Mouse (Mus musculus) midbrain, embryonic 15.5 days (tissue): Measurements from ENCODE around the gene Fip1l1. TPM values are rescaled to one million over a fixed set of nuclear protein-coding genes. Genes with fewer than 3 reads are reported as not detected.

Experiments
- ATAC-seq: fragments of 200-750 bp; cut with Nextera tagmentation; replicated peaks from 2 replicates; pipeline ENCODE4 v1.8.0; 2017; ENCODE audit warnings: moderate TSS enrichment
- H3K27ac ChIP-seq: fragments of 300-500 bp; sonication (generic); 2 replicates; pipeline ENCODE4 v1.5.1; 2015; ENCODE audit warnings: mild to moderate bottlenecking, inconsistent platforms
- H3K27me3 ChIP-seq: fragments of 300-500 bp; sonication (generic); replicated peaks from 2 replicates; pipeline ENCODE4 v1.6.1; 2015; ENCODE audit warnings: inconsistent platforms
- H3K36me3 ChIP-seq: fragments of 300-500 bp; sonication (generic); replicated peaks from 2 replicates; pipeline ENCODE4 v1.6.1; 2015; ENCODE audit warnings: inconsistent platforms
- H3K4me1 ChIP-seq: fragments of 300-500 bp; sonication (generic); 2 replicates; pipeline ENCODE4 v1.6.1; 2015; ENCODE audit warnings: inconsistent platforms
- H3K4me2 ChIP-seq: fragments of 300-500 bp; sonication (generic); 2 replicates; pipeline ENCODE4 v1.6.1; 2015; ENCODE audit warnings: inconsistent platforms, mild to moderate bottlenecking, moderate library complexity
- H3K4me3 ChIP-seq: fragments of 300-500 bp; sonication (generic); 2 replicates; pipeline ENCODE4 v1.5.1; 2015; ENCODE audit warnings: mild to moderate bottlenecking, inconsistent platforms
- H3K9ac ChIP-seq: fragments of 300-500 bp; sonication (generic); 2 replicates; pipeline ENCODE4 v1.6.1; 2015; ENCODE audit warnings: mild to moderate bottlenecking, inconsistent platforms
- H3K9me3 ChIP-seq: fragments of 300-500 bp; sonication (generic); 2 replicates; pipeline ENCODE4 v1.6.1; 2016; ENCODE audit warnings: inconsistent platforms
- WGBS: fragments of 180-500 bp; shearing (Covaris S2); methylation state at CpG from one replicate; pipeline ENCODE4 v1.1.7; 2015; ENCODE audit warnings: mixed read lengths; 5-methylcytosine and 5-hydroxymethylcytosine counted together
- polyA plus RNA-seq: library from polyadenylated mRNA; unstranded; fragments of >200 nt; fragmentation: Nextera tagmentation; extraction: Ambion mirVana; gene quantifications from 2 replicates; pipeline ENCODE4 v1.2.1, GENCODE M21; 2015

Gene Fip1l1
- polyA plus RNA-seq, 1 experiment from 2014 or later: 78.0 TPM

DNA sequence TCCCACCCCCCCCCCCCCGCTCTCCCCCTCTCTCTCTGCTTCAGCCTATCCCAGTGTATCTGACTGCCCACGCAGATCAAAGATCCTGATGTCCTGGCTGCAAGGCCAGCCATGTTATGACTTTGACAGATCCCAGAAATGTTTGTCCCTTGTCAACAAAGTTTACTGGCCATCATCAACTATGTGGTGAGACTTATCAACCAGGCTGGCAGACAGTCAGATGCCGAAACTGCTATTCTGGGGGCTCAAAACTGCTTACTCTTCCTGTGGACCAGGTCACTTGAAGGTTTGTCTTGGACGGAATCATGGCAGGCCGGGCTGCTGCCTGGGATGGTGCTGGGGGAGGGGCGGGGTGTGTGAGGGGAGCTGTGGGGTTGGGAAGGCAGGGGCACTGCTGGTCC lies 112.3 kb downstream of the Fip1l1 start:
- Histone ChIP-seq H3K4me3 (no peak overlapping the region), H3K27ac (no peak overlapping the region), H3K27me3 (no peaks in the 10 kb centered on the region), H3K4me2 (no peak overlapping the region), H3K4me1 (no peaks in the 10 kb centered on the region), H3K36me3 (no peaks in the 10 kb centered on the region), H3K9ac (no peak overlapping the region), H3K9me3 (no peaks in the 10 kb centered on the region)
- no peak for ATAC-seq
- WGBS: 69% methylated on average over 5 of the region's 6 CpGs

DNA sequence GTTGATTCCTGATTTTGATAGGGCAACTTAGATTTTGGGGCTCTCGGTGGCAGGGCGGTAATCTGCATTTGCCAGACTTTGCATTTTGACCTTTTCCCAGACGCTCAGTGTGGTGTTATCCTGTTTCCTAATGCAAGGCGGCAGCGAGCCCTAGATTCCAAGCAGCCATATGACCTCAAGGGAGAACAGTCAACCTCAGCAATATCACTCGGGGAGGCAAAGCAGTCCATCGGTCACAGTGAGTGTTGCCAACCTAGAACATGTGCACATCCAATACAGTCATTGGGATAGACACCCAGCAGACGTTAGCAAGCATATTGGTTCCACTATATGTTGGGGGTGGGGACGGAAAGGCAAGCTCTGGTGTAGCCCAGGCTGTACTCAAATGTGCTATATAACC lies 113.0 kb downstream of the Fip1l1 start:
- no peak for ATAC-seq
- no peak overlapping the region for H3K9ac ChIP-seq
- H3K4me2 ChIP-seq: no peak overlapping the region

More for the DNA sequence above, 113.0 kb downstream of the Fip1l1 start:
- Histone ChIP-seq H3K9me3 (no peaks in the 10 kb centered on the region), H3K36me3 (no peaks in the 10 kb centered on the region), H3K27ac (no peak overlapping the region), H3K4me3 (no peak overlapping the region), H3K27me3 (no peaks in the 10 kb centered on the region), H3K4me1 (no peaks in the 10 kb centered on the region)
- WGBS: 76% methylated on average over 9 of the region's 9 CpGs

Other genes starting within 250 kb of the Fip1l1 start
- 17.3 and 20.0 TPM in 2 replicates for gene Scfd2, start 3.7 kb upstream of the Fip1l1 start, polyA plus RNA-seq
- 11.8 and 15.8 TPM in 2 replicates for gene Lnx1, start 167.5 kb downstream of the Fip1l1 start, polyA plus RNA-seq